Mouse (Mus musculus): Measurements from ENCODE around the gene Rcan2. TPM values are rescaled to one million over a fixed set of nuclear protein-coding genes. Genes with fewer than 3 reads are reported as not detected.

The Rcan2 gene
- polyA plus RNA-seq, 1 experiment from 2014 or later, result 14.5 TPM

GRCm38 (mm10) chr17:44038656-44039055, 237.5 kb downstream of the Rcan2 start:
- no peak overlapping the region for H3K27ac ChIP-seq
- H3K27me3 ChIP-seq (ENCODE audit: insufficient read depth, poor library complexity, severe bottlenecking), result no peaks in the 10 kb centered on the region
- H3K9me3 ChIP-seq, result no peaks in the 10 kb centered on the region
- H3K36me3 ChIP-seq, result no peaks in the 10 kb centered on the region
- H3K4me1 ChIP-seq, result no peaks in the 10 kb centered on the region
- no peak overlapping the region for H3K4me3 ChIP-seq
- DNase-seq (ENCODE audit: low spot score), result no peak
- WGBS, result 61% methylated on average over 9 of the region's 9 CpGs

- Histone ChIP-seq H3K36me3 (no peaks in the 10 kb centered on the region), H3K4me1 (no peaks in the 10 kb centered on the region), H3K27ac (no peak overlapping the region), H3K4me3 (no peak overlapping the region), H3K9me3 (no peaks in the 10 kb centered on the region), H3K27me3 (ENCODE audit: insufficient read depth, poor library complexity, severe bottlenecking) (no peaks in the 10 kb centered on the region)
- 94% methylated on average over 2 of the region's 2 CpGs for WGBS
- DNase-seq (ENCODE audit: low spot score), result no peak
These were observed 239.3 kb downstream of the Rcan2 start for GRCm38 (mm10) chr17:44040449-44040848.

GRCm38 (mm10) chr17:44042301-44042700, 241.2 kb downstream of the Rcan2 start:
- Histone ChIP-seq H3K4me3 (no peak overlapping the region), H3K27me3 (ENCODE audit: insufficient read depth, poor library complexity, severe bottlenecking) (no peaks in the 10 kb centered on the region), H3K9me3 (no peaks in the 10 kb centered on the region), H3K4me1 (no peaks in the 10 kb centered on the region), H3K27ac (no peak overlapping the region), H3K36me3 (no peaks in the 10 kb centered on the region)
- no peak for DNase-seq (ENCODE audit: low spot score)
- 64% methylated on average over 2 of the region's 2 CpGs for WGBS

GRCm38 (mm10) chr17:44042861-44043260, 241.7 kb downstream of the Rcan2 start:
- no peak for DNase-seq (ENCODE audit: low spot score)
- no peaks in the 10 kb centered on the region for H3K9me3 ChIP-seq
- no peaks in the 10 kb centered on the region for H3K27me3 ChIP-seq (ENCODE audit: insufficient read depth, poor library complexity, severe bottlenecking)
- H3K36me3 ChIP-seq, result no peaks in the 10 kb centered on the region
- H3K27ac ChIP-seq, result no peak overlapping the region
- WGBS, result 86% methylated on average over 8 of the region's 8 CpGs
- no peaks in the 10 kb centered on the region for H3K4me1 ChIP-seq
- no peak overlapping the region for H3K4me3 ChIP-seq

GRCm38 (mm10) chr17:44053427-44053826, 252.3 kb downstream of the Rcan2 start:
- 70% methylated on average over 4 of the region's 4 CpGs for WGBS
- Histone ChIP-seq H3K27me3 (ENCODE audit: insufficient read depth, poor library complexity, severe bottlenecking) (no peaks in the 10 kb centered on the region), H3K4me1 (no peaks in the 10 kb centered on the region), H3K9me3 (no peaks in the 10 kb centered on the region), H3K27ac (no peak overlapping the region), H3K36me3 (no peaks in the 10 kb centered on the region), H3K4me3 (no peak overlapping the region)
- DNase-seq (ENCODE audit: low spot score), result no peak

GRCm38 (mm10) chr17:44057123-44057522, 256.0 kb downstream of the Rcan2 start:
- no peak overlapping the region for H3K27ac ChIP-seq
- H3K9me3 ChIP-seq, result no peaks in the 10 kb centered on the region
- no peak for DNase-seq (ENCODE audit: low spot score)
- 89% methylated on average over 1 of the region's 1 CpGs for WGBS
- H3K36me3 ChIP-seq, result no peaks in the 10 kb centered on the region
- no peaks in the 10 kb centered on the region for H3K27me3 ChIP-seq (ENCODE audit: insufficient read depth, poor library complexity, severe bottlenecking)
- H3K4me3 ChIP-seq, result no peak overlapping the region
- no peaks in the 10 kb centered on the region for H3K4me1 ChIP-seq

- Histone ChIP-seq H3K27me3 (ENCODE audit: insufficient read depth, poor library complexity, severe bottlenecking) (no peaks in the 10 kb centered on the region), H3K27ac (no peak overlapping the region), H3K36me3 (no peaks in the 10 kb centered on the region), H3K4me1 (no peaks in the 10 kb centered on the region), H3K9me3 (no peaks in the 10 kb centered on the region), H3K4me3 (no peak overlapping the region)
- DNase-seq (ENCODE audit: low spot score), result no peak
These were observed 257.0 kb downstream of the Rcan2 start for GRCm38 (mm10) chr17:44058145-44058544.

GRCm38 (mm10) chr17:44060781-44061180, 259.6 kb downstream of the Rcan2 start:
- Histone ChIP-seq H3K36me3 (no peaks in the 10 kb centered on the region), H3K4me3 (no peak overlapping the region), H3K27ac (no peak overlapping the region), H3K9me3 (no peaks in the 10 kb centered on the region), H3K27me3 (ENCODE audit: insufficient read depth, poor library complexity, severe bottlenecking) (no peaks in the 10 kb centered on the region), H3K4me1 (no peaks in the 10 kb centered on the region)
- 88% methylated on average over 1 of the region's 1 CpGs for WGBS
- DNase-seq (ENCODE audit: low spot score), result no peak

- Histone ChIP-seq H3K27ac (no peak overlapping the region), H3K27me3 (ENCODE audit: insufficient read depth, poor library complexity, severe bottlenecking) (no peaks in the 10 kb centered on the region), H3K4me1 (no peaks in the 10 kb centered on the region), H3K4me3 (no peak overlapping the region), H3K9me3 (no peaks in the 10 kb centered on the region), H3K36me3 (no peaks in the 10 kb centered on the region)
- no peak for DNase-seq (ENCODE audit: low spot score)
- 79% methylated on average over 5 of the region's 5 CpGs for WGBS
These were observed 260.2 kb downstream of the Rcan2 start for GRCm38 (mm10) chr17:44061289-44061890.

- Histone ChIP-seq H3K27me3 (ENCODE audit: insufficient read depth, poor library complexity, severe bottlenecking) (no peaks in the 10 kb centered on the region), H3K4me3 (no peak overlapping the region), H3K27ac (no peak overlapping the region), H3K36me3 (no peaks in the 10 kb centered on the region), H3K9me3 (no peaks in the 10 kb centered on the region), H3K4me1 (no peaks in the 10 kb centered on the region)
- DNase-seq (ENCODE audit: low spot score), result no peak
- 69% methylated on average over 6 of the region's 6 CpGs for WGBS
These were observed 267.7 kb downstream of the Rcan2 start for GRCm38 (mm10) chr17:44068876-44069275.

GRCm38 (mm10) chr17:44071680-44072079, 270.5 kb downstream of the Rcan2 start:
- Histone ChIP-seq H3K36me3 (no peaks in the 10 kb centered on the region), H3K4me1 (no peaks in the 10 kb centered on the region), H3K27me3 (ENCODE audit: insufficient read depth, poor library complexity, severe bottlenecking) (no peaks in the 10 kb centered on the region), H3K4me3 (no peak overlapping the region), H3K27ac (no peak overlapping the region), H3K9me3 (no peaks in the 10 kb centered on the region)
- peak; percentile 35 for DNase-seq (ENCODE audit: low spot score)

GRCm38 (mm10) chr17:44075601-44076000, 274.4 kb downstream of the Rcan2 start:
- no peaks in the 10 kb centered on the region for H3K4me1 ChIP-seq
- WGBS, result 83% methylated on average over 3 of the region's 3 CpGs
- peak; percentile 9 for DNase-seq (ENCODE audit: low spot score)
- no peak overlapping the region for H3K4me3 ChIP-seq
- no peak overlapping the region for H3K27ac ChIP-seq
- 0 out of 2 replicates have a peak, but pooled peaks cover 8% of the 10 kb centered on the region for H3K27me3 ChIP-seq (ENCODE audit: insufficient read depth, poor library complexity, severe bottlenecking)
- no peaks in the 10 kb centered on the region for H3K9me3 ChIP-seq
- H3K36me3 ChIP-seq, result no peaks in the 10 kb centered on the region

GRCm38 (mm10) chr17:44076051-44076680, 275.0 kb downstream of the Rcan2 start:
- no peak overlapping the region for H3K4me3 ChIP-seq
- H3K36me3 ChIP-seq, result no peaks in the 10 kb centered on the region
- no peaks in the 10 kb centered on the region for H3K4me1 ChIP-seq
- DNase-seq (ENCODE audit: low spot score), result peak; percentile 71
- peaks cover 8% of the 10 kb centered on the region; the same call in 1 of the 2 replicates for H3K27me3 ChIP-seq (ENCODE audit: insufficient read depth, poor library complexity, severe bottlenecking)
- 53% methylated on average over 6 of the region's 6 CpGs for WGBS
- no peaks in the 10 kb centered on the region for H3K9me3 ChIP-seq
- H3K27ac ChIP-seq, result no peak overlapping the region

Measured in heart, embryonic 10.5 days (tissue).